ENCODE assay signal across 26 mouse cellular contexts in the genomic region with DNA sequence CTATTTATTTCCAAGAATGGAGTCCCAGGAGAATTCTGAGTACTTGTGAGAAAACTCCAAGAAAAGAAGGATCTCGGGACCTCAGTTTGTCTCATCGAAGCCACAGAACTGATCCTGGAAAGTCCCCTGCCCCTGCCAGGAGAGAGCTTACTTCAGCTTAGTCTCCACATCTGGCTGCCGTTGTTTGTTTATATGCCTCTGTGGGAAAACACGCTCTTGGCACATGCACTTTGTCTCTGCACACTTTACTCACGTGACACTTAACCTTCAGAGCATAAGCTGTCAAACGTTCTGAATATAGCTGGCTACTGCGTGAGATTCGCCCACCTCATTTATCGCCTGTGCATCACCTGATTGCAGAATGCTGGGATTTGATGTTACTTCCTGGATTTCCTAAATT. TPM values are rescaled to one million over a fixed set of nuclear protein-coding genes. Genes with fewer than 3 reads are reported as not detected.
DNase-seq lines count a peak whose midpoint lies in the region; ATAC-seq and TF ChIP-seq lines count a peak whose summit lies in the region.
"Had no signal": no experiment of that assay in that cellular context is flagged by ENCODE, and none has a peak within 500 bp of the region (broad histone marks: within the 10 kb centered on the region; RNA-seq: fewer than 3 reads in every experiment).

No protein-coding gene starts in this region.

- no peak for TF ChIP-seq RAD21 in CH12.LX (IDR thresholded peaks at IDR 0.05; ENCODE audit: low read depth, low read length)

- H3K4me3 ChIP-seq in kidney, adult 2 months (ENCODE audit: insufficient read depth, low read depth, low read length), result no peak overlapping the region
- no peak overlapping the region for H3K4me3 ChIP-seq in liver, embryonic 16.5 days (ENCODE audit: low read depth, low read length)
- no peak overlapping the region for H3K4me3 ChIP-seq in liver, embryonic 11.5 days (ENCODE audit: low read depth, low read length)
- no peak overlapping the region for H3K4me3 ChIP-seq in CH12.LX (replicated peaks in 1 of 3; ENCODE audit: low read depth in 2 of 3, low read length in 2 of 3, poor library complexity in 1 of 3)
- H3K4me3 ChIP-seq in stomach, postnatal 0 days (ENCODE audit: low read depth, low read length), result no peak overlapping the region
- H3K4me3 ChIP-seq: forebrain, embryonic 13.5 days; gastrocnemius, adult 2 months; heart, embryonic 10.5 days; limb, embryonic 13.5 days; midbrain, embryonic 10.5 days; myocyte; neural tube, embryonic 13.5 days had no signal

- WGBS in kidney, adult 2 months, result 22% methylated on average over 9 of the region's 9 CpGs
- 63% methylated on average over 9 of the region's 9 CpGs for WGBS in liver, embryonic 16.5 days (ENCODE audit: insufficient replicate concordance)
- 78% methylated on average over 9 of the region's 9 CpGs for WGBS in liver, embryonic 11.5 days
- WGBS in stomach, postnatal 0 days, result 47% methylated on average over 9 of the region's 9 CpGs

- peak; percentile 31; the same call in 1 of the 2 replicates for ATAC-seq in liver, embryonic 16.5 days (ENCODE audit: low read depth)
- ATAC-seq in liver, embryonic 11.5 days (replicated peaks; ENCODE audit: low FRiP score), result no peak
- peak; percentile 42; the same call in 1 of the 2 replicates for ATAC-seq in stomach, postnatal 0 days (ENCODE audit: low FRiP score, low TSS enrichment)
- ATAC-seq: activated CD4-positive, CD25-positive, alpha-beta regulatory T cell, adult 4 months; forebrain, embryonic 13.5 days; inflammation-experienced regulatory T-cells, adult 6 months; midbrain, embryonic 16.5 days had no signal

- TF ChIP-seq EP300 in CH12.LX (IDR thresholded peaks at IDR 0.05; ENCODE audit: low read length), result no peak
- no peak for TF ChIP-seq EP300 in stomach, postnatal 0 days (optimal IDR thresholded peaks at IDR 0.05)

- DNase-seq in kidney, adult 2 months, result peak; percentile 54
- DNase-seq in kidney, adult 9 months, result no peak
- no peak for DNase-seq in liver, embryonic 11.5 days (ENCODE audit: low spot score)
- no peak for DNase-seq in CH12.LX (ENCODE audit: extremely low read depth)
- DNase-seq in stomach, postnatal 0 days (ENCODE audit: low spot score), result no peak
- DNase-seq in cerebellum, adult 11 months, result no peak
- DNase-seq: adrenal gland, postnatal 10 days; cerebellum, adult 8-10 months; gastrocnemius, adult 2 months; heart, postnatal 4 days; lung, adult 2 months; right cerebral cortex, postnatal 4 days; thymus, adult 18-20 months; thymus, postnatal 36 days had no signal

- no peak for TF ChIP-seq CTCF in kidney, adult 2 months (conservative IDR thresholded peaks at IDR 0.05; ENCODE audit: insufficient read depth, insufficient read length, low read depth, low read length)
- TF ChIP-seq CTCF in CH12.LX (conservative IDR thresholded peaks at IDR 0.05 in 1 of 2, IDR thresholded peaks at IDR 0.05 in 1 of 2; ENCODE audit: low read depth in 2 of 2, low read length in 2 of 2), result no peak
- TF ChIP-seq CTCF in stomach, postnatal 0 days (IDR thresholded peaks at IDR 0.05; ENCODE audit: low read depth), result no peak

- H3K4me2 ChIP-seq in liver, embryonic 16.5 days (ENCODE audit: low read depth, low read length), result no peak overlapping the region
- H3K4me2 ChIP-seq in liver, embryonic 11.5 days, result no peak overlapping the region
- no peak overlapping the region for H3K4me2 ChIP-seq in CH12.LX (ENCODE audit: insufficient read depth, low read depth, poor library complexity, severe bottlenecking)
- H3K4me2 ChIP-seq in stomach, postnatal 0 days (replicated peaks; ENCODE audit: low read depth), result no peak overlapping the region
- H3K4me2 ChIP-seq: forebrain, embryonic 13.5 days; hindbrain, embryonic 14.5 days; limb, embryonic 13.5 days; neural tube, embryonic 13.5 days had no signal

- in situ Hi-C loops in CH12.LX (cut with MboI; ENCODE audit: low pct_ligation_motif_present, low pct_unique_long_range_greater_than_20kb, low sequenced_read_pairs), result no loop called here

- H3K27me3 ChIP-seq in kidney, adult 2 months (replicated peaks; ENCODE audit: control insufficient read depth, insufficient read depth, low read length), result no peaks in the 10 kb centered on the region
- no peaks in the 10 kb centered on the region for H3K27me3 ChIP-seq in liver, embryonic 16.5 days (ENCODE audit: control insufficient read depth, insufficient read depth, low read depth, low read length)
- no peaks in the 10 kb centered on the region for H3K27me3 ChIP-seq in liver, embryonic 11.5 days (replicated peaks; ENCODE audit: control insufficient read depth, insufficient read depth, low read length)
- no peaks in the 10 kb centered on the region for H3K27me3 ChIP-seq in CH12.LX (replicated peaks)
- H3K27me3 ChIP-seq in stomach, postnatal 0 days (ENCODE audit: control insufficient read depth, insufficient read depth, low read length), result no peaks in the 10 kb centered on the region
- H3K27me3 ChIP-seq: forebrain, embryonic 13.5 days; limb, embryonic 13.5 days; neural tube, embryonic 13.5 days had no signal

- H3K27ac ChIP-seq in kidney, adult 2 months (ENCODE audit: insufficient read depth, low read depth, low read length), result no peak overlapping the region
- H3K27ac ChIP-seq in liver, embryonic 16.5 days (ENCODE audit: low read length), result no peak overlapping the region
- H3K27ac ChIP-seq in liver, embryonic 11.5 days (ENCODE audit: low read depth, low read length), result no peak overlapping the region
- H3K27ac ChIP-seq in CH12.LX (ENCODE audit: insufficient read depth, low read depth), result no peak overlapping the region
- no peak overlapping the region for H3K27ac ChIP-seq in stomach, postnatal 0 days (replicated peaks)
- H3K27ac ChIP-seq: forebrain, embryonic 13.5 days; gastrocnemius, adult 2 months; heart, embryonic 10.5 days; hindbrain, embryonic 14.5 days; limb, embryonic 13.5 days; midbrain, embryonic 10.5 days; neural tube, embryonic 13.5 days had no signal

- peaks cover 26% of the 10 kb centered on the region for H3K4me1 ChIP-seq in kidney, adult 2 months (ENCODE audit: control insufficient read depth, insufficient read depth, low read length)
- H3K4me1 ChIP-seq in liver, embryonic 16.5 days (ENCODE audit: control insufficient read depth, low read depth, low read length), result peaks cover 11% of the 10 kb centered on the region
- H3K4me1 ChIP-seq in liver, embryonic 11.5 days (replicated peaks; ENCODE audit: control insufficient read depth, insufficient read depth, low read length), result peaks cover 12% of the 10 kb centered on the region
- peaks cover 11 to 28% of the 10 kb centered on the region in 2 experiments for H3K4me1 ChIP-seq in CH12.LX (ENCODE audit: control insufficient read depth in 1 of 2, insufficient read depth in 2 of 2)
- H3K4me1 ChIP-seq in stomach, postnatal 0 days (replicated peaks; ENCODE audit: control insufficient read depth, insufficient read depth), result 0 out of 2 replicates have a peak, but pooled peaks cover 3% of the 10 kb centered on the region

- peaks cover 2% of the 10 kb centered on the region for H3K79me2 ChIP-seq in CH12.LX (replicated peaks; ENCODE audit: control insufficient read depth, extremely low read depth, insufficient read depth, poor library complexity, severe bottlenecking)

- no peak for TF ChIP-seq POLR2A in kidney, adult 2 months (IDR thresholded peaks at IDR 0.05; ENCODE audit: low read depth, low read length)
- no peak for TF ChIP-seq POLR2A in CH12.LX (IDR thresholded peaks at IDR 0.05; ENCODE audit: low read depth, low read length)

- no peaks in the 10 kb centered on the region for H3K36me3 ChIP-seq in kidney, adult 2 months (ENCODE audit: control insufficient read depth, insufficient read depth, low read length)
- H3K36me3 ChIP-seq in liver, embryonic 16.5 days (ENCODE audit: control insufficient read depth, insufficient read depth), result no peaks in the 10 kb centered on the region
- H3K36me3 ChIP-seq in liver, embryonic 11.5 days (ENCODE audit: control insufficient read depth, insufficient read depth, low read length), result no peaks in the 10 kb centered on the region
- peaks cover 0 to 49% of the 10 kb centered on the region in 2 experiments for H3K36me3 ChIP-seq in CH12.LX (replicated peaks in 1 of 2; ENCODE audit: control insufficient read depth in 1 of 2, insufficient read depth in 1 of 2, low read length in 1 of 2)
- no peaks in the 10 kb centered on the region for H3K36me3 ChIP-seq in stomach, postnatal 0 days (ENCODE audit: control insufficient read depth, insufficient read depth, low read length)
- H3K36me3 ChIP-seq: heart, embryonic 10.5 days; limb, embryonic 13.5 days; midbrain, embryonic 10.5 days; neural tube, embryonic 13.5 days had no signal

- dilution Hi-C loops in CH12.LX (cut with MboI; ENCODE audit: extremely low pct_ligation_motif_present, extremely low pct_unique_long_range_greater_than_20kb, low sequenced_read_pairs), result no loop called here

- H3K9ac ChIP-seq in liver, embryonic 16.5 days (ENCODE audit: low read depth, low read length), result no peak overlapping the region
- no peak overlapping the region for H3K9ac ChIP-seq in liver, embryonic 11.5 days (ENCODE audit: low read depth, low read length)
- no peak overlapping the region for H3K9ac ChIP-seq in CH12.LX (ENCODE audit: insufficient read depth, low read depth)
- H3K9ac ChIP-seq in stomach, postnatal 0 days (ENCODE audit: low read length), result no peak overlapping the region
- H3K9ac ChIP-seq: forebrain, embryonic 13.5 days; hindbrain, embryonic 14.5 days; limb, embryonic 13.5 days; neural tube, embryonic 13.5 days had no signal

- H3K9me3 ChIP-seq in liver, embryonic 16.5 days (replicated peaks; ENCODE audit: control insufficient read depth, low read length), result no peaks in the 10 kb centered on the region
- no peaks in the 10 kb centered on the region for H3K9me3 ChIP-seq in liver, embryonic 11.5 days (ENCODE audit: control insufficient read depth, low read length)
- no peaks in the 10 kb centered on the region for H3K9me3 ChIP-seq in CH12.LX (replicated peaks; ENCODE audit: low read length)
- H3K9me3 ChIP-seq in stomach, postnatal 0 days (ENCODE audit: control insufficient read depth, low read length), result no peaks in the 10 kb centered on the region
- H3K9me3 ChIP-seq: forebrain, embryonic 13.5 days; G1E; heart, embryonic 10.5 days; limb, embryonic 13.5 days; midbrain, embryonic 10.5 days; neural tube, embryonic 13.5 days had no signal

TF ChIP-seq in CH12.LX, 34 proteins besides CTCF, POLR2A, EP300 and RAD21:
- TF ChIP-seq ZC3H11A (IDR thresholded peaks at IDR 0.05; ENCODE audit: low read depth, low read length) (no peak), BHLHE40 (IDR thresholded peaks at IDR 0.05; ENCODE audit: low read depth, low read length) (peak; percentile 89)

RNA-seq across cellular contexts. Expression of a gene that starts 16.4 kb away (rescaled TPM):
- polyA plus RNA-seq in kidney, adult 2 months (2012; rRNA removed), result 88.8 and 126 TPM in 2 replicates
- 41.7 and 42.9 TPM in 2 replicates for polyA plus RNA-seq in liver, embryonic 16.5 days (2015; fragmentation: Nextera tagmentation; extraction: Ambion mirVana)
- 83.0 and 92.7 TPM in 2 replicates for polyA plus RNA-seq in liver, embryonic 11.5 days (2014; fragmentation: Nextera tagmentation; extraction: Ambion mirVana)
- 48.3 and 49.0 TPM in 2 replicates for total RNA-seq in CH12.LX (2012; rRNA removed)
- total RNA-seq in CH12.LX (2014; rRNA removed), result 86.2 and 90.6 TPM in 2 replicates
- polyA plus RNA-seq in CH12.LX (2012; ENCODE audit: insufficient read length, low read depth), result 46.5 and 66.8 TPM in 2 replicates
- 67.6 and 72.4 TPM in 2 replicates for polyA plus RNA-seq in stomach, postnatal 0 days (2015; fragmentation: Nextera tagmentation; extraction: Ambion mirVana)
